Mouse (Mus musculus) embryonic fibroblast, embryonic 13.5 days (primary cell): ENCODE results near the gene Grhl3.

Experiments used
- CTCF ChIP-seq: IDR thresholded peaks from 2 replicates; pipeline ENCODE4 v1.5.1; 2011; ENCODE audit warnings: mild to moderate bottlenecking, control low read depth, low read length, moderate library complexity, borderline replicate concordance; ENCODE audit not compliant: insufficient read depth
- POLR2A ChIP-seq: IDR thresholded peaks from 2 replicates; pipeline ENCODE4 v1.6.1; 2011; ENCODE audit warnings: low read depth, mild to moderate bottlenecking, control low read depth, low read length, moderate library complexity

GRCm38 (mm10) chr4:135581222-135581910, 7.9 kb upstream of the Grhl3 start:
- no peak for TF ChIP-seq CTCF
- TF ChIP-seq POLR2A, result no peak
